Mouse (Mus musculus): Measurements from ENCODE around the gene Gm7544. TPM values are rescaled to one million over a fixed set of nuclear protein-coding genes. Genes with fewer than 3 reads are reported as not detected.
"Not testable (repeated sequence)": the region's sequence is repeated elsewhere in the genome, so short reads cannot be mapped to it uniquely, and the experiment has no call there.

The Gm7544 gene
- polyA plus RNA-seq (2015; fragmentation: Nextera tagmentation; extraction: Ambion mirVana), result not detected in 2 replicates

DNA sequence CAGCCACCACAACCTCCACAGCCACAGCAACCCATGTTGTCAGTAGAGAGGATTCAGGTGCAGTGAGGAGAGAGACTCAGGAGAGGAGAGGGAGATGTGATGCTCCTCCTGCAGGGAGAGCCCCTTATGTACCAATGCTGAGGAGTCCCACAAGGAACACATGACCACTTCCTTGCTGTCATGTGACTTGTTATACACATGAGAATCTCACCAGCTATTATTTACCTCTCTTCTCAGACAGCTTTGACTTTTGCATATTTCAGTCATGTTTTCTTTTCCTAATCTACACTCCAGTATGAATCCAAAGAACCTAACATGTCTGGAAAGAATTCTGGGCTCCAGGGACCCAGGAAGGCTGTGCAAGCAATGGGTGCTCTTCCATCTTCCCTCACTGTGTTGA, at the start of gene Gm7544:
Gene Gm7544, minus strand, starts transcription at position 101 of the 400 bp plus-strand sequence.
- not testable (repeated sequence) for H3K4me1 ChIP-seq (ENCODE audit: insufficient read depth, low read depth, low read length); ATAC-seq; H3K4me2 ChIP-seq (replicated peaks; ENCODE audit: low read depth, low read length); H3K27me3 ChIP-seq (replicated peaks; ENCODE audit: insufficient read depth, low read length); H3K9ac ChIP-seq (replicated peaks; ENCODE audit: low read depth); H3K4me3 ChIP-seq (ENCODE audit: low read depth, low read length); H3K27ac ChIP-seq (ENCODE audit: low read length); DNase-seq (ENCODE audit: low spot score); H3K36me3 ChIP-seq (ENCODE audit: insufficient read depth, low read length); H3K9me3 ChIP-seq (ENCODE audit: low read length)

DNA sequence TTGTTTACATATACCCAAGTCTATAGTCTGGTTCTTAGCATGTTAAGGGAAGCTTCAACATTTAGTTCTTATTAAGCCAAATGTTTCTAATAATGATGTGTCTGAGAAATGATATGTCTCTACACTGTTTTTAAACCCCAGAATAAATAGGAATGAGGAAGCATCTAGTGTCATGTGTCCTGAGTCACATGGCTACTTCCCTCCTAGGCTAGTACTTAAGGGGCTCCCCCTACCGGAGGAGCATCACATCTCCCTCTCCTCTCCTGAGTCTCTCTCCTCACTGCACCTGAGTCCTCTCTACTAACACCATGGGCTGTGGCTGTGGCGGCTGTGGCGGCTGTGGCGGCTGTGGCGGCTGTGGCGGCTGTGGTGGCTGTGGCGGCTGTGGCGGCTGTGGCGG, 44.5 kb upstream of the Gm7544 start, which contains the start of gene Gm47959:
Gene Gm47959, plus strand, starts transcription at position 243 of the 400 bp plus-strand sequence.
- not testable (repeated sequence) for H3K27ac ChIP-seq (ENCODE audit: low read length); H3K4me2 ChIP-seq (replicated peaks; ENCODE audit: low read depth, low read length); H3K4me3 ChIP-seq (ENCODE audit: low read depth, low read length); H3K9me3 ChIP-seq (ENCODE audit: low read length); H3K36me3 ChIP-seq (ENCODE audit: insufficient read depth, low read length); H3K9ac ChIP-seq (replicated peaks; ENCODE audit: low read depth); ATAC-seq; DNase-seq (ENCODE audit: low spot score); H3K4me1 ChIP-seq (ENCODE audit: insufficient read depth, low read depth, low read length); H3K27me3 ChIP-seq (replicated peaks; ENCODE audit: insufficient read depth, low read length)
- WGBS, result 89% methylated on average over 5 of the region's 9 CpGs

DNA sequence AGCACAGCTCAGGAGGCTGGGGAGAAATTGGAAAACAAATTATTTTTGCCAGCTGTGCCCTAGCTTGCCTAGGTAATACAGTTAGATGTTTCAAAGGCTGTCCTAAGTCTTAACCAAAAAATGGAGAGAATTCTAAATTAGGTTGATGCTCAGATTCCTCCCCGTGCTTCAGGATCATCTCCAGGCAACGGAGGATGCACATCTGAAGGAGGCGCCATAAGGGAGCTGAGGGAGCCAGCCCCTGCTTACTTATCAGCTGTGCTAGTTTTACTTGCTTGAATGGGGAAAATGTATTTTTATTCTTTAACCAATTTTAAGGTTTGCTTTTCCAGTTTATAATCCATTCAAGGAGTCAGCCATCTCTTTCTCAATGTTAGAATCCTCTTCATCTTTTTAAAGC, 38.1 kb upstream of the Gm7544 start:
- Histone ChIP-seq H3K36me3 (ENCODE audit: insufficient read depth, low read length) (no peaks in the 10 kb centered on the region), H3K4me3 (ENCODE audit: low read depth, low read length) (no peak overlapping the region), H3K27ac (ENCODE audit: low read length) (no peak overlapping the region), H3K4me1 (ENCODE audit: insufficient read depth, low read depth, low read length) (no peaks in the 10 kb centered on the region), H3K9me3 (ENCODE audit: low read length) (no peaks in the 10 kb centered on the region), H3K9ac (replicated peaks; ENCODE audit: low read depth) (no peak overlapping the region), H3K4me2 (replicated peaks; ENCODE audit: low read depth, low read length) (no peak overlapping the region), H3K27me3 (replicated peaks; ENCODE audit: insufficient read depth, low read length) (no peaks in the 10 kb centered on the region)
- no peak for TF ChIP-seq CTCF (IDR thresholded peaks at IDR 0.05)
- no peak for TF ChIP-seq EP300 (IDR thresholded peaks at IDR 0.05)
- DNase-seq (ENCODE audit: low spot score) (no peak), ATAC-seq (no peak)
- 79% methylated on average over 3 of the region's 3 CpGs for WGBS

DNA sequence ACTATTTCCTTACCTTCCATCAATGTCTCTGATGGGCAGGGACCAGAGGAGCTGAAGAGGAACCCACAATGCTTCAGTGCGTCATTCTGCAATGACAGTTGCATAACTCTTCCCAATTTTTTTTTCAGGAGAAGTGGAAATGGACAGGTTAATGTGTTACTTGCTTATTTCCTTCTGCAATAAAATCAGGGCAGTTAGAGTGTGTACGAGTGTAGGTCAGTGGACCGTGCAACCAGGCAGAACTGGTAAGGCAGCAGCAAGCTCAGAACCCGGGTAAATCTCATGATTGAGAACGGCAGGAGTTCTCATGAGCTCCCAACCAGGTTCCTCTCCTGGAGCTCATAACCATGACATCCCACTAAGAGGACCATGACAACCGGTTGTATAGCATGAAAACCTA, 36.3 kb upstream of the Gm7544 start:
- Histone ChIP-seq H3K9ac (replicated peaks; ENCODE audit: low read depth) (no peak overlapping the region), H3K27me3 (replicated peaks; ENCODE audit: insufficient read depth, low read length) (no peaks in the 10 kb centered on the region), H3K4me2 (replicated peaks; ENCODE audit: low read depth, low read length) (no peak overlapping the region), H3K4me3 (ENCODE audit: low read depth, low read length) (no peak overlapping the region), H3K36me3 (ENCODE audit: insufficient read depth, low read length) (no peaks in the 10 kb centered on the region), H3K9me3 (ENCODE audit: low read length) (no peaks in the 10 kb centered on the region), H3K27ac (ENCODE audit: low read length) (no peak overlapping the region), H3K4me1 (ENCODE audit: insufficient read depth, low read depth, low read length) (no peaks in the 10 kb centered on the region)
- WGBS, result 88% methylated on average over 6 of the region's 6 CpGs
- ATAC-seq (no peak), DNase-seq (ENCODE audit: low spot score) (no peak)
- no peak for TF ChIP-seq EP300 (IDR thresholded peaks at IDR 0.05)
- TF ChIP-seq CTCF (IDR thresholded peaks at IDR 0.05), result no peak

DNA sequence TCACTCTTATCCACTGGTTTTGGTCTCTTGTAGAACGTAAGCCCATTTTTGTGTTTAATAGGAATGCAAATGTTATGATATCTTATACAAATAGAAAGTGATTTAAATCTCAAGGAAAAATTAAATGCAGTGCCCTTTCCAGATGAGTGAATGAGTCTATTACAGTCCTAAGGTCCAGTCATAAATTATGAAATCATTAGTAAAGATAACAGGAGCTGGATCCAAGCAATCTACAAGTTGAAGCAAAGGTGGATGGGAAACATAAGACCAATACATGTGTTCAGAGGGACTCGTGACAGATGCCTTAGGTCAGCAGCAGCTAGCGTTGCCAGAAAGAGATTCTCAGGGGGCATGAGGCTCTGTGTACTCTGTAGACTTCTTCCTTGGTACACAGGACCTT, 35.8 kb upstream of the Gm7544 start:
- Histone ChIP-seq H3K27me3 (replicated peaks; ENCODE audit: insufficient read depth, low read length) (no peaks in the 10 kb centered on the region), H3K27ac (ENCODE audit: low read length) (no peak overlapping the region), H3K4me2 (replicated peaks; ENCODE audit: low read depth, low read length) (no peak overlapping the region), H3K36me3 (ENCODE audit: insufficient read depth, low read length) (no peaks in the 10 kb centered on the region), H3K4me1 (ENCODE audit: insufficient read depth, low read depth, low read length) (no peaks in the 10 kb centered on the region), H3K4me3 (ENCODE audit: low read depth, low read length) (no peak overlapping the region), H3K9ac (replicated peaks; ENCODE audit: low read depth) (no peak overlapping the region), H3K9me3 (ENCODE audit: low read length) (no peaks in the 10 kb centered on the region)
- DNase-seq (ENCODE audit: low spot score) (no peak), ATAC-seq (no peak)
- TF ChIP-seq CTCF (IDR thresholded peaks at IDR 0.05) (no peak), EP300 (IDR thresholded peaks at IDR 0.05) (no peak)
- WGBS, result 77% methylated on average over 3 of the region's 3 CpGs

DNA sequence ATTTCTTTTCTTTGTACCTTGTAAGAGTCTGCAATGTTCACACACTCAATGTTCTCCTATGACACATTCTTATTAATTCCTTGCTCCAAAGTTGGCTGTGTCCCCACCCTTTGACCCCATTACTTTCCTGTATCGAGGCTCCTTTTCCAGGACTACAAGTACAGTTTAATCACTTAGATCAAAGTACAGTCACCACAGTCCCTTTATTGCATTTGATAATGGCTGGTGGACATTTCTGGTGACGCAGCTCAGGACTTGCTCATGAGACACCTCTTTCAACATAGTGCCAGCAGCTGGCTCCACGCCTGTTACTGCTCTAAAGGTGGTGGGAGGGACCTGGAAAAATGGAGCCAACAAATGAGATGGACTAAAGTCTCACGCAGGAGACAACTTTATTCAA, 35.2 kb upstream of the Gm7544 start:
- H3K4me3 ChIP-seq (ENCODE audit: low read depth, low read length), result no peak overlapping the region
- no peaks in the 10 kb centered on the region for H3K36me3 ChIP-seq (ENCODE audit: insufficient read depth, low read length)
- no peak for DNase-seq (ENCODE audit: low spot score)
- H3K4me1 ChIP-seq (ENCODE audit: insufficient read depth, low read depth, low read length), result no peaks in the 10 kb centered on the region
- ATAC-seq, result no peak
- no peak overlapping the region for H3K9ac ChIP-seq (replicated peaks; ENCODE audit: low read depth)
- no peak overlapping the region for H3K4me2 ChIP-seq (replicated peaks; ENCODE audit: low read depth, low read length)
- no peaks in the 10 kb centered on the region for H3K27me3 ChIP-seq (replicated peaks; ENCODE audit: insufficient read depth, low read length)
- no peak overlapping the region for H3K27ac ChIP-seq (ENCODE audit: low read length)
- TF ChIP-seq EP300 (IDR thresholded peaks at IDR 0.05) (no peak), CTCF (IDR thresholded peaks at IDR 0.05) (no peak)
- 61% methylated on average over 4 of the region's 4 CpGs for whole genome bisulfite sequencing
- no peaks in the 10 kb centered on the region for H3K9me3 ChIP-seq (ENCODE audit: low read length)

DNA sequence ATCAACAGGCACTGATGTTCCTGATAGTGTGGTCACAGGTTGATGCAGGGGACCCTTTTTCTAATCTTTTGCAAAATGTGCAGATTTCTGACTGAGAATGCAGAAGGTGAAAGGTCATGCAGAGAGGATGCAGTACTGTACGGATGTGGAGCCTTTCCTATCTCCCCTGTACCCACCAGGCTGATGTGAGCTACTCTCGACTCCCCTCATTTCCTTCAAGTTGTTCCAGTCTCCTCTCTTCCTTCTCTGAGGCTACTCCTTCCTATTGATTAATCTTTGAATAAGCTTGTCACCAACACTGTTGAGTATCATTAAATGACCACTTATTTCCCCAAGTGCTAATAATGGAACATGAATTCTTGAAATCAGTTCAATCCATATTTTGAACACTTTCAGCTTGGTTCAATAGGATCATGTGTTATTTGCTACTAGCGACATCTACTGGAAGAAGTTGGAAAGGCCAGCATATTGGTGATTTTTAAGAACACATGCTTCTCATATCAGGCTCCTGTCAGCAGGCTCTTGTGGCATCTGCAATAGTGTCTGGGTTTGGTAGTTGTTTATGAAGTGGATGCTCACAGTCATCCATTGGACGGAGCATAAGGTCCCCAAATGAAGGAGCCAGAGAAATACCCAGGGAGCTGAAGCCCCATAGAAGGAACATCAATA, 31.9 kb upstream of the Gm7544 start:
- DNase-seq (ENCODE audit: low spot score), result peak; percentile 71
- TF ChIP-seq EP300 (IDR thresholded peaks at IDR 0.05), result no peak
- peak; percentile 86 for TF ChIP-seq CTCF (IDR thresholded peaks at IDR 0.05)
- no peak overlapping the region for H3K27ac ChIP-seq (ENCODE audit: low read length)

More for the DNA sequence above, 31.9 kb upstream of the Gm7544 start:
- WGBS, result 13% methylated on average over 4 of the region's 4 CpGs
- no peaks in the 10 kb centered on the region for H3K27me3 ChIP-seq (replicated peaks; ENCODE audit: insufficient read depth, low read length)
- H3K4me2 ChIP-seq (replicated peaks; ENCODE audit: low read depth, low read length), result no peak overlapping the region
- no peak overlapping the region for H3K4me3 ChIP-seq (ENCODE audit: low read depth, low read length)
- ATAC-seq, result peak; percentile 32; the same call in 1 of the 2 replicates
- no peaks in the 10 kb centered on the region for H3K36me3 ChIP-seq (ENCODE audit: insufficient read depth, low read length)
- H3K4me1 ChIP-seq (ENCODE audit: insufficient read depth, low read depth, low read length), result no peaks in the 10 kb centered on the region
- no peak overlapping the region for H3K9ac ChIP-seq (replicated peaks; ENCODE audit: low read depth)
- H3K9me3 ChIP-seq (ENCODE audit: low read length), result peaks cover 6% of the 10 kb centered on the region
